Mouse (Mus musculus): ENCODE results near the gene Cp. TPM values are rescaled to one million over a fixed set of nuclear protein-coding genes. Genes with fewer than 3 reads are reported as not detected.

Cp gene
- total RNA-seq, 4 experiments from 2014 or later = 29.5 to 59.0 (median 36.5) TPM

Other genes with a start within 250 kb of the Cp start
- 1 to 10 TPM; 6.3 to 8.4 (median 7.1) TPM for gene Hps3, start 78.3 kb downstream of the Cp start, total RNA-seq (2022)
- 10 to 100 TPM in 3 of 4 experiments, 1 to 10 TPM in 1; 8.4 to 16.7 (median 11.6) TPM for gene Hltf, start 100.8 kb downstream of the Cp start, total RNA-seq (2022)
- 100 to 1,000 TPM; 159 to 174 (median 169) TPM for gene Gyg, start 198.3 kb downstream of the Cp start, total RNA-seq (2022)